Mouse (Mus musculus): ENCODE results near the gene Lypd6b. TPM values are rescaled to one million over a fixed set of nuclear protein-coding genes. Genes with fewer than 3 reads are reported as not detected.
A peak's percentile ranks its signal among the peaks of the same experiment; 100 is the strongest.

Gene Lypd6b
- polyA plus RNA-seq, 1 experiment from 2014 or later = 11.7 TPM

DNA sequence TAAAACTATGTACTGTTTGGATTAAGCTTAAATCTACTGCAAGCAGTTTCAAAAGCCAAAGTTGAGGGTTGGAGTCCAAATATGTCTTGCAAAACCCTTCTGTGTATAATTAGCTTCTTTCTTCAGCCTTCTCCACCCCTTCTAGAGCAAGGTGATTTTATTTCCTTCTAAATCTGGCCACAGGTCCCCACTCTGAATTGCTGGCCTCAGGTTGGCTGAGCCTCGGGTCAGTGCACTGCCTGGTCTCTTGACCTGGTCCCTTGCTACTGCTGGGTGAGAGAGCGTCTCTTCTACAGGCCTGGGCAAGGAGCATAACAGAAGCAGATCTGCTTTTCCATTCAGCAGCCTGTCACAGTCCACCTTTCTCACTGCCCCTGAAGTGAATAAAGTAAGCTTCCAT, 18.6 kb upstream of the Lypd6b start:
- H3K9me3 ChIP-seq (ENCODE audit: low read length) = no peaks in the 10 kb centered on the region
- peak overlapping the region; percentile 82 for H3K27ac ChIP-seq (ENCODE audit: low read length)
- ATAC-seq (ENCODE audit: low FRiP score, low TSS enrichment) = peak; percentile 41; the same call in 1 of the 2 replicates
- H3K4me3 ChIP-seq (ENCODE audit: low read length) = no peak overlapping the region
- 48% methylated on average over 2 of the region's 2 CpGs for WGBS
- peaks cover 37% of the 10 kb centered on the region for H3K4me1 ChIP-seq (ENCODE audit: insufficient read depth, low read length)
- H3K27me3 ChIP-seq (ENCODE audit: insufficient read depth, low read length) = no peaks in the 10 kb centered on the region
- no peak overlapping the region for H3K9ac ChIP-seq (replicated peaks; ENCODE audit: low read length)
- no peaks in the 10 kb centered on the region for H3K36me3 ChIP-seq (ENCODE audit: insufficient read depth, low read length)
- no peak overlapping the region for H3K4me2 ChIP-seq (replicated peaks; ENCODE audit: low read depth, low read length)

DNA sequence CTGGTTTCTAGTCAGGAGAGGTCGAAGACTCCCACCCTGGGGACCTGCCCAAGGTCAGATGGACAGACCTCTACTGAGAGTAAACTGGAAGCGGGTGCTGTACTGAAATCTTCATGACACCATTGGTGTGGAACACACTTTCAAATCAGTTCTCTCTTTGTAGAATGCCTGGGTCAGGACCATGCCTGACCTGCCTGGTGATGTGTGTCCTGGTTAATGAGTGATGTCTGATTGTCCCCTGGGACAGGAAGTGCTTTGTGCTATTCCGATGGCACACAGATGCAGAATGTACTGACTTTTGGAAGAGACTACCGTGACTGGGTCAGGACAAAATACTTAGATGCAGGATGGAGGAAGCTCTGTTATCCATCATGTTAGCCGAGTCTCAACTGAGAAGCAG, 17.0 kb upstream of the Lypd6b start:
- Histone ChIP-seq H3K27ac (ENCODE audit: low read length) (peak overlapping the region; percentile 82; the same call in 1 of the 2 replicates), H3K4me2 (replicated peaks; ENCODE audit: low read depth, low read length) (no peak overlapping the region)
- ATAC-seq (ENCODE audit: low FRiP score, low TSS enrichment) = peak; percentile 89

DNA sequence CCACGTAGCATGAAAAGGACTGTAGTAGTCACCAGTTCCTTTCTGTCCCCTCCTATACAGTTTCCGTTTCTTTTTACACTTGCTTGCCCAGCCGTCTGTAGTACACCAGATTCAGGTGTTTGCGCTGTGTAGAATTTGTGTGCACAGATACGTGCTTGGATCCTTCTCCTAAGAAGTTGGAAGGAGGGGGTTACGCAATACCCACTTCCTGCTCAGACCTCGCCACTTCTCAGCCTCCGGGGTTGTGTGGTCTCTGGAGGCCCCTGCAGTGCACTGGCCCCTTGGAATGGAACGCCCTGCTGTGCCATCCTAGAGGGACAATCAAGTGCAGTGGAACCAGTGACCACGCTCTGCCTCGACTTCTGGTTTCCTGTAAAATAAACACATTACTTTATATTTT, 16.3 kb upstream of the Lypd6b start:
- Histone ChIP-seq H3K4me2 (replicated peaks; ENCODE audit: low read depth, low read length) (no peak overlapping the region), H3K27ac (ENCODE audit: low read length) (no peak overlapping the region), H3K4me1 (ENCODE audit: insufficient read depth, low read length) (peaks cover 37% of the 10 kb centered on the region), H3K9me3 (ENCODE audit: low read length) (no peaks in the 10 kb centered on the region), H3K36me3 (ENCODE audit: insufficient read depth, low read length) (no peaks in the 10 kb centered on the region), H3K9ac (replicated peaks; ENCODE audit: low read length) (no peak overlapping the region), H3K27me3 (ENCODE audit: insufficient read depth, low read length) (no peaks in the 10 kb centered on the region), H3K4me3 (ENCODE audit: low read length) (no peak overlapping the region)
- whole genome bisulfite sequencing = 57% methylated on average over 11 of the region's 11 CpGs
- ATAC-seq (ENCODE audit: low FRiP score, low TSS enrichment) = peak; percentile 44; the same call in 1 of the 2 replicates

More for the DNA sequence above, 17.0 kb upstream of the Lypd6b start:
- H3K27me3 ChIP-seq (ENCODE audit: insufficient read depth, low read length) = no peaks in the 10 kb centered on the region
- 39% methylated on average over 5 of the region's 5 CpGs for WGBS
- peaks cover 37% of the 10 kb centered on the region for H3K4me1 ChIP-seq (ENCODE audit: insufficient read depth, low read length)
- H3K36me3 ChIP-seq (ENCODE audit: insufficient read depth, low read length) = no peaks in the 10 kb centered on the region
- H3K9me3 ChIP-seq (ENCODE audit: low read length) = no peaks in the 10 kb centered on the region
- no peak overlapping the region for H3K9ac ChIP-seq (replicated peaks; ENCODE audit: low read length)
- H3K4me3 ChIP-seq (ENCODE audit: low read length) = no peak overlapping the region

DNA sequence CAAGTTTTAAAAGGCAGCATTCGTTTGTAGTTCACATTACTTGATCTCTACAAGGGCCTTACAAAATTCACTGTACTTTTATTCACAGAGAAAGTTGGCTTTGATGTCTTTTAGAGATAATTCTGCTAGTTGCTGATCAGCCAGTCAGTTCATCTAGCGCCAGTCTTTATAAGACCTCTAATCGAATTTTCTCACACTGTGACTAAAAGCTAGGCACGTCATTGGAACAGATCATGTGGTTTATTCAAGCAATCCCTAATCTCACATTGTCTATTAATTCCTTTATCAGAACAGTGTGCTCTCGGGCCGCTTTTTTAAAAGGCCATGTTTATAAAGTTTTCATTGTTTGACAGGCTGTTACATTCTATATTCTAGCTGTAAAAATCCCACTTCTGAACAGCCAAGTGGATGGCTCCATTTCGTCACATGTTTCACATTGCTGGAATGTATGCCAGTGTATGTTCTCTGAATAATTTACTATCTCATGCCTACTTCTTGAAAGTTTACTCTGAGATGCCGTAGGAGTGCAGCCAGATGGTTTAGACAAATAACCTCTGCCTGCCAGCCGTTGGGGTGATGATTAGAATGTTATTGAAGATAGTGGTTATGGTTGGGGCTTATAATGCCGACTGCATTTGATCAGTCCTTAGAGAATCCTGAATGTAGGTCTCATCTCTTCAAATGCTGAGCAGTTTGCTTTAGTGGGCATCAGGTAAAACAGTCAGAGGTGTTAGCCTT, 14.1 kb upstream of the Lypd6b start:
- Histone ChIP-seq H3K9ac (replicated peaks; ENCODE audit: low read length) (no peak overlapping the region), H3K4me1 (ENCODE audit: insufficient read depth, low read length) (peaks cover 35% of the 10 kb centered on the region), H3K4me3 (ENCODE audit: low read length) (no peak overlapping the region), H3K4me2 (replicated peaks; ENCODE audit: low read depth, low read length) (no peak overlapping the region), H3K27ac (ENCODE audit: low read length) (no peak overlapping the region), H3K27me3 (ENCODE audit: insufficient read depth, low read length) (no peaks in the 10 kb centered on the region), H3K9me3 (ENCODE audit: low read length) (no peaks in the 10 kb centered on the region), H3K36me3 (ENCODE audit: insufficient read depth, low read length) (no peaks in the 10 kb centered on the region)
- WGBS = 77% methylated on average over 10 of the region's 10 CpGs
- ATAC-seq (ENCODE audit: low FRiP score, low TSS enrichment) = no peak

DNA sequence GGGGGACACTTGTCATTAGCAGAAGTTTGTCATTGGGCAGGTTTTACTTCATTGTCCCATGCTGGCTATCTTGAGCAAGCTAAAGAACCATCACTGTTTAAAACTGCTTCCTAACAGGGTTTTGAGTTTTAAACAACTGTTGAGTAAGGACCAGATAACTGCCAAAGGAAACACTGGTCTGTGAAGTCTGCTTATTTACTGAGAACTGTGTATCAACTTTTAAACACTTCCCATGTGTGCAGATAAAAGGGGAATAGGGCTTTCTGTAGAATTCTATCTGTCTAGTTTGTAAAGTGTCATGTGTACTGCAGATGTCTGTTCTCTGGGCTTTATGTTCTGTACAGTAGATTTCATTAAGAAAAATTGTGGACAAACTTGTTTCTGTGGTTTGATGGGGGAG, 13.3 kb upstream of the Lypd6b start:
- Histone ChIP-seq H3K4me3 (ENCODE audit: low read length) (no peak overlapping the region), H3K9me3 (ENCODE audit: low read length) (no peaks in the 10 kb centered on the region), H3K27ac (ENCODE audit: low read length) (no peak overlapping the region), H3K4me1 (ENCODE audit: insufficient read depth, low read length) (peaks cover 27% of the 10 kb centered on the region), H3K36me3 (ENCODE audit: insufficient read depth, low read length) (no peaks in the 10 kb centered on the region), H3K4me2 (replicated peaks; ENCODE audit: low read depth, low read length) (no peak overlapping the region), H3K9ac (replicated peaks; ENCODE audit: low read length) (no peak overlapping the region), H3K27me3 (ENCODE audit: insufficient read depth, low read length) (no peaks in the 10 kb centered on the region)
- no peak for ATAC-seq (ENCODE audit: low FRiP score, low TSS enrichment)

DNA sequence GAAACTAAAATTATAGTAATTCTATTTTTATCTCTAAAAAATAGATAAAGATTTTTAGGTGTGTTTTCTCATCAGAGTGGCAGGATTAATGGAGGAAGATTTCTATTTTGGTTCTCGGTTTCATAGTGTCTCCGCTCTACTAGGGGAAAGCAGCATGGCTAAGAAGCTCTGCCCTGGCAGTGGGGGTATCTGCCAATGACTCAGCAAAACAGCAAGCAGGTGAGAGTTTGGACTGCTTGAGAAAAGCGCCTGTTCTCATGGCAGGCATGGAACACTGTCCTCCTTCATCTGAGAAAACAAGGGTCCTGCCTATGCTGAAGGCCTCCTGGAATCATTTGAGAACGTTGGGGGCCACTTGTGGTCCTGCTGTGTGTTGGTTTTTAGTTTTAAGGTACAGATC, 12.3 kb upstream of the Lypd6b start:
- no peak for ATAC-seq (ENCODE audit: low FRiP score, low TSS enrichment)
- WGBS = 88% methylated on average over 4 of the region's 4 CpGs
- Histone ChIP-seq H3K36me3 (ENCODE audit: insufficient read depth, low read length) (no peaks in the 10 kb centered on the region), H3K27me3 (ENCODE audit: insufficient read depth, low read length) (no peaks in the 10 kb centered on the region), H3K9me3 (ENCODE audit: low read length) (no peaks in the 10 kb centered on the region), H3K27ac (ENCODE audit: low read length) (no peak overlapping the region), H3K4me1 (ENCODE audit: insufficient read depth, low read length) (peaks cover 17% of the 10 kb centered on the region), H3K9ac (replicated peaks; ENCODE audit: low read length) (no peak overlapping the region), H3K4me3 (ENCODE audit: low read length) (no peak overlapping the region), H3K4me2 (replicated peaks; ENCODE audit: low read depth, low read length) (no peak overlapping the region)

DNA sequence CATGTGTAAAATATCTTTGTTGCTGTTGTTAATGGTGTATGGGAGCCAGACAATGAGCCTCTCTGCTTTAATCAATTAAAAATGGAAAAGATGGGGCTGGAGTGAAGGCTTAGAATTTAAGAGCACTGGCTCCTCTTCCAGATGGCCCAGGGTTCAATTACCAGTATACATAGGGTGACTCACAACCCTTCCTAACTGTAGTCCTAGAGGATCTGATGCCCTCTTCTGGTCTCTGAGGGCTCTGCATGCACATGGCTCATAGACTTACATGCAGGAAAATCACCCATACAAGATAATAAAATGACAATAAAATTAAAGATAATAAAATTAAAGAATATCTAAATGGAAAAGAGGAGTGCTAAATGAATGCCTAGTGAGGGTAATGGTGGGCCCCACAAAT, 11.8 kb upstream of the Lypd6b start:
- Histone ChIP-seq H3K27me3 (ENCODE audit: insufficient read depth, low read length) (no peaks in the 10 kb centered on the region), H3K4me3 (ENCODE audit: low read length) (no peak overlapping the region), H3K9me3 (ENCODE audit: low read length) (no peaks in the 10 kb centered on the region), H3K9ac (replicated peaks; ENCODE audit: low read length) (no peak overlapping the region), H3K4me1 (ENCODE audit: insufficient read depth, low read length) (peaks cover 12% of the 10 kb centered on the region; the same call in 1 of the 2 replicates), H3K36me3 (ENCODE audit: insufficient read depth, low read length) (no peaks in the 10 kb centered on the region), H3K27ac (ENCODE audit: low read length) (no peak overlapping the region), H3K4me2 (replicated peaks; ENCODE audit: low read depth, low read length) (no peak overlapping the region)
- ATAC-seq (ENCODE audit: low FRiP score, low TSS enrichment) = no peak

DNA sequence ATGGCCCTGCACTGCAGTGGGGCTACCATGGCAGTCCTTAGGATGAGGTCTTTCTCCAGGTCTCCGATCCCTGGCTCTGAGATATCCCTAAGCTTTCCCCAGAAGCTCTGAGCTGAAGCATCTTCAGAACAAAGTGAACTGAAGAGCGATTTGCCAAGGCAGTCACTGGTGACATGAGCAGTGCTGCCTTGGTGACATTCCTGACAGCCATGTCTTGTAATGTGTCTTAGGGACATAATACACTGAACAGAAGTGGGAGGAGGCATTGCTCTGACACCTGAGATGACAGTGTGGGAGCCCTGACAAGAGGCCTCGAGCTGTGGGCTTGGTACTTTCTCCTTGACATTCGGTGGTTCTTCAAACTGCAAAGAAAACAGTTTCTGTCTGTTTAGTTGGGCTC, 11.1 kb upstream of the Lypd6b start:
- H3K36me3 ChIP-seq (ENCODE audit: insufficient read depth, low read length) = no peaks in the 10 kb centered on the region
- no peak overlapping the region for H3K4me3 ChIP-seq (ENCODE audit: low read length)
- no peaks in the 10 kb centered on the region for H3K9me3 ChIP-seq (ENCODE audit: low read length)
- H3K27me3 ChIP-seq (ENCODE audit: insufficient read depth, low read length) = no peaks in the 10 kb centered on the region
- WGBS = 58% methylated on average over 4 of the region's 4 CpGs
- H3K9ac ChIP-seq (replicated peaks; ENCODE audit: low read length) = no peak overlapping the region
- peaks cover 8% of the 10 kb centered on the region; the same call in 1 of the 2 replicates for H3K4me1 ChIP-seq (ENCODE audit: insufficient read depth, low read length)
- ATAC-seq (ENCODE audit: low FRiP score, low TSS enrichment) = no peak
- no peak overlapping the region for H3K27ac ChIP-seq (ENCODE audit: low read length)
- no peak overlapping the region for H3K4me2 ChIP-seq (replicated peaks; ENCODE audit: low read depth, low read length)

DNA sequence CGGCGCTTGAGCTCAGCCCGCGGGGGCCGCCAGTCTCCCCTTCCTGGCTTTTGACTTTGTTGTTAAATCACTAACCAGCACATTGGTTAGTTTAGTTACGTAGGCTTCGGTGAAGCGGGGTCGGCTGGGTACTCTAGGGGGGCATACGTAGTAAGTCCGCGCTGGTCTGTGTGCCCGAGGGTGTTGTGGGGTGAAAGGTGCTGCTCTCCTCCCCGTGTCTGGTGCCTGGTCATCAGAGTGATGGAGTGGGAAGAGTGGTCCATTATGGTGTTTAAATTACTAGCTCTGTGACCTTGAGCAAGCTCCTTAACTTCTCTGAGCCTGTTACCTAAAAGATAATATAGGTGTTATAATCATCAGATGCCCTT, 547 bp downstream of the Lypd6b start:
- H3K4me1 ChIP-seq (ENCODE audit: insufficient read depth, low read length) = peaks cover 17% of the 10 kb centered on the region
- H3K36me3 ChIP-seq (ENCODE audit: insufficient read depth, low read length) = no peaks in the 10 kb centered on the region
- H3K9me3 ChIP-seq (ENCODE audit: low read length) = no peaks in the 10 kb centered on the region
- peak overlapping the region; percentile 67 for H3K4me3 ChIP-seq (ENCODE audit: low read length)
- H3K27me3 ChIP-seq (ENCODE audit: insufficient read depth, low read length) = peaks cover 12% of the 10 kb centered on the region; the same call in 1 of the 2 replicates
- H3K27ac ChIP-seq (ENCODE audit: low read length) = 0 out of 2 replicates have a peak overlapping the region, but pooled peaks have one; percentile 25
- H3K9ac ChIP-seq (replicated peaks; ENCODE audit: low read length) = peak overlapping the region; percentile 76
- H3K4me2 ChIP-seq (replicated peaks; ENCODE audit: low read depth, low read length) = peak overlapping the region; percentile 90
- peak; percentile 49 for ATAC-seq (ENCODE audit: low FRiP score, low TSS enrichment)
- WGBS = under 1% methylated on average over 14 of the region's 14 CpGs

DNA sequence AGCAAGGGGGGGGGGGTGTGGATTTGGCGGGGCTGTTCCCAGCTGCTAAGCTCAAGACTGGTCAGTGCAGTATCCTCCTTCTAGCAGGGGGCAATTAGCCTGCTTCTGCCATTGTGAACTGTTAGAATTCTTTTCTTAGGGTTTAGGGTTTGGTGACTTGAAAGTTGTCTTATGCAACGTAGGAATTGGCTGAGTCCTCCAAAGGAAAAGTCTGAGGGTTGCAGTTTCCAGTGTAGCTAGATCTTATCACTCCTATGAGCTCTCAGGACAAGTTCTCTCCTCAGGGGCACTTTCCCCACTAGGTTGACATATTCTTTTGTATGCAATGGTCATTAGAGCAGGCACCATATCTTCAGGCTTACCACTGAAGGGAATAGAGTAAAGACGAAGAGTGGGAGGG, 1.2 kb downstream of the Lypd6b start:
- ATAC-seq (ENCODE audit: low FRiP score, low TSS enrichment) = no peak
- Histone ChIP-seq H3K4me2 (replicated peaks; ENCODE audit: low read depth, low read length) (peak overlapping the region; percentile 90), H3K27ac (ENCODE audit: low read length) (no peak overlapping the region), H3K36me3 (ENCODE audit: insufficient read depth, low read length) (no peaks in the 10 kb centered on the region), H3K4me3 (ENCODE audit: low read length) (peak overlapping the region; percentile 67), H3K4me1 (ENCODE audit: insufficient read depth, low read length) (peaks cover 17% of the 10 kb centered on the region), H3K9me3 (ENCODE audit: low read length) (no peaks in the 10 kb centered on the region), H3K27me3 (ENCODE audit: insufficient read depth, low read length) (peaks cover 12% of the 10 kb centered on the region; the same call in 1 of the 2 replicates), H3K9ac (replicated peaks; ENCODE audit: low read length) (no peak overlapping the region)
- 11% methylated on average over 3 of the region's 3 CpGs for WGBS
